Mouse (Mus musculus) ES-E14 (cell line): ENCODE measurements around the gene Cct8.

Experiments used
- CHD2 ChIP-seq: IDR thresholded peaks from 2 replicates; pipeline ENCODE4 v1.6.1; 2014; ENCODE audit warnings: mild to moderate bottlenecking, low read depth, low read length, inconsistent platforms
- HCFC1 ChIP-seq: IDR thresholded peaks from 2 replicates; pipeline ENCODE4 v1.6.1; 2012; ENCODE audit warnings: low read length, inconsistent platforms, borderline replicate concordance; ENCODE audit not compliant: insufficient read depth
- MAFK ChIP-seq: IDR thresholded peaks from 2 replicates; pipeline ENCODE4 v1.6.1; 2014; ENCODE audit warnings: mild to moderate bottlenecking, low read depth, low read length, inconsistent platforms; ENCODE audit not compliant: insufficient read depth
- ZNF384 ChIP-seq: IDR thresholded peaks from 2 replicates; pipeline ENCODE4 v1.6.1; 2012; ENCODE audit warnings: low read depth, low read length, inconsistent platforms

DNA sequence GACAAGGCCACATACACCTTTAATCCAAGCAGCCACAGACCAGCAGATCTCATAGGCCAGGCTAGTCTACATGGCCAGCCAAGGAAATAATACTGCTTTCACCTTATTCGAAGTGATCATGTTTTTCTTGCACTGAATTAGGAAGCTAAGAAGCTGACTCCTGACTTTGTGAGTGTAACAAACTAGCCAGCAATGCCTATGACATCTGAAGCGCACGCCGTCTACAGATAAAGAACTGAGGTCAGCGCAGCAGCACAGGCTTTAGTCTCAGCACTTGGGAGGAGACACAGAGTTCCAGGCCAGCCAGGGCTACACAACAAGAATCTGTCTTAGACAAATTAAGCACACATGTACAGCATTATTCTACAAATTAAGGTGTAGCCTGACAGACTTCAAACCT is 8.9 kb downstream of the Cct8 start:
- no peak for TF ChIP-seq HCFC1
- TF ChIP-seq ZNF384: no peak
- no peak for TF ChIP-seq MAFK
- TF ChIP-seq CHD2: no peak
